Mouse (Mus musculus) G1E-ER4 (cell line): ENCODE results near the gene Slc35e3. TPM values are rescaled to one million over a fixed set of nuclear protein-coding genes. Genes with fewer than 3 reads are reported as not detected.

Source experiments
- GATA1 ChIP-seq: IDR thresholded peaks from one replicate; pipeline ENCODE4 v1.8.0; 2012; ENCODE audit warnings: low read length, inconsistent platforms
- polyA plus RNA-seq: library from polyadenylated mRNA; stranded (reverse); fragments of >175 nt; gene quantifications from 2 replicates; pipeline ENCODE4 v1.2.3, GENCODE M21; 2012

The Slc35e3 gene
- polyA plus RNA-seq, 1 experiment = 0.95 TPM

GRCm38 (mm10) chr10:117736573-117736972 lies 9.6 kb downstream of the Slc35e3 start:
- TF ChIP-seq GATA1 = no peak

- TF ChIP-seq GATA1 = no peak
Measured at GRCm38 (mm10) chr10:117732962-117733592, 13.1 kb downstream of the Slc35e3 start.

- peak; percentile 83 for TF ChIP-seq GATA1
Measured at GRCm38 (mm10) chr10:117732184-117732583, 14.0 kb downstream of the Slc35e3 start.

- TF ChIP-seq GATA1 = peak; percentile 63
Measured at GRCm38 (mm10) chr10:117731244-117732101, 14.7 kb downstream of the Slc35e3 start.

- no peak for TF ChIP-seq GATA1
Measured at GRCm38 (mm10) chr10:117730637-117731203, 15.4 kb downstream of the Slc35e3 start.

GRCm38 (mm10) chr10:117730140-117730539 lies 16.0 kb downstream of the Slc35e3 start:
- TF ChIP-seq GATA1 = no peak

- no peak for TF ChIP-seq GATA1
Measured at GRCm38 (mm10) chr10:117729139-117729814, 16.9 kb downstream of the Slc35e3 start.

- no peak for TF ChIP-seq GATA1
Measured at GRCm38 (mm10) chr10:117728574-117728973, 17.6 kb downstream of the Slc35e3 start.

GRCm38 (mm10) chr10:117727518-117728110 lies 18.6 kb downstream of the Slc35e3 start:
- TF ChIP-seq GATA1 = no peak

GRCm38 (mm10) chr10:117726888-117727385 lies 19.2 kb downstream of the Slc35e3 start:
- TF ChIP-seq GATA1 = no peak

- TF ChIP-seq GATA1 = no peak
Measured at GRCm38 (mm10) chr10:117726350-117726749, 19.8 kb downstream of the Slc35e3 start.

GRCm38 (mm10) chr10:117725671-117726070 lies 20.5 kb downstream of the Slc35e3 start:
- TF ChIP-seq GATA1 = no peak

GRCm38 (mm10) chr10:117724804-117725361 lies 21.3 kb downstream of the Slc35e3 start:
- no peak for TF ChIP-seq GATA1

GRCm38 (mm10) chr10:117724136-117724718 lies 21.9 kb downstream of the Slc35e3 start:
- TF ChIP-seq GATA1 = no peak
